Mouse (Mus musculus) layer of hippocampus, adult 2 months (tissue): ENCODE measurements around the gene 1700123O20Rik. TPM values are rescaled to one million over a fixed set of nuclear protein-coding genes. Genes with fewer than 3 reads are reported as not detected.

Experiments used
- DNase-seq, 2 experiments: peaks; one replicate each; pipeline ENCODE4 v3.0.0; 2022; ENCODE audit warnings: low spot score in 2 of 2
- H3K27ac ChIP-seq: fragments of 200-600 bp; 2 replicates; pipeline ENCODE4 v1.8.1; 2022
- H3K4me3 ChIP-seq: fragments of 200-600 bp; 2 replicates; pipeline ENCODE4 v1.8.1; 2022; ENCODE audit warnings: mild to moderate bottlenecking
- CTCF ChIP-seq: fragments of 200-600 bp; conservative IDR thresholded peaks from 2 replicates; pipeline ENCODE4 v1.8.1; 2022; ENCODE audit warnings: antibody characterized with exemption, mild to moderate bottlenecking, moderate library complexity
- long read RNA-seq, 2 experiments: library from polyadenylated mRNA; stranded (forward); transcript quantifications; one replicate each; pipeline ENCODE4 v2.0.0; 2021; ENCODE audit warnings: borderline mapping rate in 2 of 2
- total RNA-seq, 2 experiments: library from RNA; stranded (reverse); gene quantifications; 2 replicates each; pipeline ENCODE4 v1.2.3; 2021

1700123O20Rik gene
- 10 to 100 TPM; 20.8 to 22.1 TPM for total RNA-seq
- long read RNA-seq, experiment 1, transcript 1700123O20Rik-201 (2 exons, 1,843 nt) = major isoform, 22 of 22 reads
- long read RNA-seq, experiment 1, partial matches to known transcripts = 0 of 22 reads
- long read RNA-seq, experiment 1, other reads (novel, unspliced or antisense) = 0 of 22 reads
- long read RNA-seq, experiment 2, transcript 1700123O20Rik-201 (2 exons, 1,843 nt) = major isoform, 39 of 41 reads
- long read RNA-seq, experiment 2, partial matches to known transcripts = 0 of 41 reads
- long read RNA-seq, experiment 2, other reads (novel, unspliced or antisense) = 1 of 41 reads

DNA sequence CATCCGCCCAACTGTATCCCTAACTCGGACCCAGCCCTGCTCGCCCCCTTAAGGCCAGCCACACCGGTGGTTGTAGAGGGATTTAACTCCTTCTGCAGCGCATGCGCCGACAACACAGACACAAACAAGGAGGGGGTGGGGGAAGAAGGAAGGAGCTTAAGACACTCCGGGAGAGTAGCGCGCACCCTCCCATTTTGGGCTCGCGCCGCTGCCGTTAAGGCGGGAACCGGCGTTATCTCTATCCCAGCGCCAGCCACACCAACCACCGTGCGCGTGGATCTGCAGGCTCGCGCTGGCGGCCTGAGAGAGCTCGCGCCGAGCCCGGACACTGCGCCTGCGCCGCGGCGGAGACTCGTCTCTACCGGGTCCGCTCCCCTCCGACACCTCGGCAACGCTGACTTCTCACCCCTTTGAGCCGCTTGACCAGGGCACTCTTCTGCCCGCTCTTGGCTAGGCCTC, at the start of gene 1700123O20Rik:
Gene 1700123O20Rik (plus strand): TSS at position 154 of the 459 bp plus-strand sequence.
- peak within 1 kb of the TSS; percentile 100 for H3K27ac ChIP-seq
- peak within 1 kb of the TSS; percentile 73 for H3K4me3 ChIP-seq
- DNase-seq = peak; percentile 65 to 78
- TF ChIP-seq CTCF = peak; percentile 58

DNA sequence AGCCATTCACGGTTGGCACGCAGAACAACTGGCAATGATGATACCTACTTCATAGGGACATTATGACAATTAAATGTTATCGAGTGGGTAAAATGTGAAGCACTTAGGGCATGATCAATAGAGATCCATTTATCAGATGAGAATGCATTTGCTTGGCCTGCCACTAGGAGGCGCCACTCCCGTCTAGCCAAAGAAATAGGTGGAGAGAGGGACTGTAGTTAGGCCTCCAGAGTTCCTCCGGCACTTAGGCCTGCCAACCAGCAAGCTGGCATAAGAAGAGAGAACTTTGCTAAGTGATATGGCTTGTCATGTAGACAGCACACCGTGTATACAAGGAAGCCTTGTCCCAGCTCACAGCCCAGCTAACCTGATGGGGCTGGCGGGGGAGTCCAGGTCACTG, 49.1 kb upstream of the 1700123O20Rik start:
- TF ChIP-seq CTCF = peak; percentile 97
- DNase-seq = peak in 1 of 2 experiments; percentile 69
- Histone ChIP-seq H3K27ac (no peak overlapping the region), H3K4me3 (no peak overlapping the region)

DNA sequence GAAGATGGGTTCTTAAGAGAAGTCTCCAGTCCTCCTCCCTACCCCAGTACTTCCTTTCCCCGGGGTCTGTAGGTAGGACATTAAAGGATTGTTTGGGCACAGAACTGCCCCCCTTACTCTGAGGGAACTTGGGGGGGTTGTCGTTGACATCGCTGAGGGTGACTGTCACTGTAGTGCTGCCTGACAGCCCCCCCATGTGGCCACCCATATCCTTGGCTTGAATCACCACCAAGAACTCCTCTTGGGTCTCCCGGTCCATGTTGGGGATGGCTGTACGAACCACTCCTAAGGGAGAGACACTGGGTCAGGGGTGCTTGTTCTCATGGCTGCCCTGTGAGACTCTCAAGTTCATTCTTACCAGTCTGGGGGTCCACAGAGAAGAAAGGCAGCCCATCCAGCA, 47.8 kb upstream of the 1700123O20Rik start:
- peak; percentile 70 for TF ChIP-seq CTCF
- H3K4me3 ChIP-seq = no peak overlapping the region
- peak in 1 of 2 experiments; percentile 57 for DNase-seq

DNA sequence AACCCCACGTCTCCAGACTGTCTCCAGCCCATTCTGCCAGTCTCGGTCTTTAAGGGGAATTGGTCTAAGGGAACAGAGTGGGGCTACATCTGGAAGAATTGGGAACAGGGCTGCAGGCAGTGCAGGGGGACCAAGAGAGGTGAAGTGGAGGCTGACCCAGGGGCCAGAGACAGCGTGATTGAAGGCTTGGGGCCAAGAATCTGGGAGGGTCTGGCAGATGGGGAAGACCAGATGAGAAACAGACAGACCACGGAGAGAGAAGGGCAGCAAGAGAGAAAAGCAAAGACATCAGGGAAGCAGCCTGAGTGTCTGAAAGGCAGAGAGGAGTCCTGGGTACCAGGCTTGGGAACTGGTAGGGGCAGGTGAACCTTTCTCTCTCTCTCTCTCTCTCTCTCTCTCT, 45.9 kb upstream of the 1700123O20Rik start:
- H3K27ac ChIP-seq = no peak overlapping the region

More for the DNA sequence above, 47.8 kb upstream of the 1700123O20Rik start:
- no peak overlapping the region for H3K27ac ChIP-seq

DNA sequence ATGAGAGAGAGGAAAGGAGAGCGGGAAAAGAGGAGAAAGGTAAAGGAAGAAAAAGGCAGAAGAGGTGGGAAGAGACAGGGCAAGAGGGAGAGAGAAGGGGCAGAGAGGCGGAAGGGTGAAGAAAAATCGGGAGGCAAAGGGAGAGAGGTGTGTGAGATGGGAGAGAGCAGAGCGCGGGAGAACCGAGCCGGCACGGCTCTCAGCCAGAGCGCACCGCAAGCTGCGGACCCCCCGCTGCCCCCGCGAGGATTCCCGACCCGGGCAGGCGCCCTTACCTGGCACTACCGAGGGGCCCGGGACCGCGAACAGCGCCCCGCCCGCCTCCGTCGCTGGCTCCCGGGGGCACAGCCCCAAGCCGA, 45.1 kb upstream of the 1700123O20Rik start, which contains the start of gene Gm17606:
Gene Gm17606 (plus strand): TSS at position 7 of the 359 bp plus-strand sequence.
- TF ChIP-seq CTCF = no peak
- peak within 1 kb of the TSS; percentile 83 for H3K27ac ChIP-seq
- H3K4me3 ChIP-seq = peak within 1 kb of the TSS; percentile 92
- no peak for DNase-seq

More for the DNA sequence above, 45.9 kb upstream of the 1700123O20Rik start:
- H3K4me3 ChIP-seq = no peak overlapping the region
- no peak for DNase-seq
- TF ChIP-seq CTCF = no peak

DNA sequence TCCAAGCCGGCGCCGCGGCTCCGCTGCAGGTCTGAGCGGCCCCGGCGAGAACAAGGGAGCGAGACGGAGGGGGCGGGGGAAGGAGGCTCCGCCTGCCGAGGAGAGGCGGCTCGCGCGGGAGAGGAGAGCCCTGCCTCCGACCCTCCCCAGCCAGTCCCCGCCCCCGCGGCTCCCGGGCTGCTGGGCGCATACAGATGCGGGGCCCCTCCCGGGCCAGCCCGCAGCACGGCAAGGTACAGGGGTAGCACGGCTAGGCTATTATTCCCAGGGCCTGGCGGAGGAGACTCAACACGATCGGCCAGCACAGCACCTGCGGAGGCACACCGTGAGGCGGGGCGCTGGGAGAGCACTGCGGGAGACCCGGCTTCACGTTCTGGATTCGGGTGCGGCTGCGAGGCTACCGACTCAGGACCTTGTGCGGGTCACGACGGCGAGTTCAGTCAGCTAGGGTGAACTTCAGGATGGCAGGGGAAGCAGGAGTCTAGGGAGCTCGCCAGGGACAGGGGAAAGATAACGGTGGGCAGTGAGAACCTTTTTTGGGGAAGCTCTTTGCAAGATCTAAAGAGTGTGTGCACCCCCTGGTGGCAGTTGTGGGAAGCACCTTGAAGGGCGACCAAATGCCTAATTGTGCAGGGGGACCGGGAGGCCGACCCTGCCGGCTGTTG, 44.6 kb upstream of the 1700123O20Rik start, which contains the start of gene Cdh24:
Gene Cdh24 (minus strand): TSS at position 60 of the 665 bp plus-strand sequence.
- peak within 1 kb of the TSS; percentile 92 for H3K4me3 ChIP-seq

DNA sequence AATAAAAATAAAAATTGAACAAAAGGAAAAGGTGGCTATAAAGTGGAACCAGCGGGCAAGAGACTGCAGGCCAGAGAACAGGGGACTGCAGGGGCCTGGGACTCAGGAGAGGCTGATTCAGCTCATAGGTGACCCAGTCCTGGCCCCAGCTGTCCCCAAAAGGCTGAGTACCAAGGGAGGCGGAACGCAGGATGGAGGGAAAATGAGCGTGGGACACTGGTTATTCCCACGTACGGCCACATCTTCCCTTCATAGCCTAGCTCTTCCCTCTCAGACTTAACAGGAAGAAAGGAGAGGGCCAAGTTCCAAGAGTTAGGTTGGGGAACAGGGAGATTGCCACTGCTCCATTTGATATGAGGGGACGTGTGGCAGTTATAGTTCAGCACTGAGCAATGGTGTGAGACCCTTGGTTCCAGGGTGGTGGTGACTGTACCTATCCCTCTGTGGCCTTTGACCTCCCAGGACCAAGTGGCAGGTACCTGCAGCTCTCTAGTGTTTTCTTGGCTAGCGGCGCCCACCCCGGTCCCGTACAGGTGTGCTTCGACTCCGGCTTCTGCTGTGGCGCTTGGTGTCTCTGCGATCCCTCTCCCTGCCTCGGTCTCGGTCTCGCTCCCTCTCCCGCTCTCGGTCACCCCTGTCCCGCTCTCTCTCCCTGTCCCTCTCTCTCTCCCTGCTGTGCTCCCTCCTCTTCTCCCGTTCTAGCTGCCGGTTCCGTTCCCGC, 43.6 kb upstream of the 1700123O20Rik start:
- TF ChIP-seq CTCF = no peak

More for the DNA sequence above, 44.6 kb upstream of the 1700123O20Rik start, which contains the start of gene Cdh24:
- TF ChIP-seq CTCF = peak; percentile 95
- peak within 1 kb of the TSS; percentile 83 for H3K27ac ChIP-seq
- peak; percentile 86 to 91 for DNase-seq

DNA sequence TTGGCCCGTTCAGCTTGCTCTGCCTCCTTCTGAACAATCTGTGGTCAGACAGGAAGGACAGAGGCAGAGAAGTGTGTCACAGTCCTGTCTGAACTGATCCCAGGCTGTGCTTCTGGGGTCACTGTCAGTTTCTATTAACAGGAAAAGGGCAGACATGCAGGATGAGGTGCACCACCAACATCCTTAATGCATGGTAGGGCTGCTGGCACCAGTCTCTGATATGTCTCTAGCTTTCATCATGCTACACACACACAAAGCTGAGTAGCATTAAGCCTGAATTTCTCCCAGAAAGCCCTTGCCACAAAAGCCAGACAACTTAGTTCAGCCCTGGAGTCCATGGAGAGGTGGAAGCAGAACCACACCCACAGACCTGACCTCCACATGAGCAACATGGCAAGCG, 43.0 kb upstream of the 1700123O20Rik start:
- no peak overlapping the region for H3K4me3 ChIP-seq
- DNase-seq = no peak
- TF ChIP-seq CTCF = no peak
- no peak overlapping the region for H3K27ac ChIP-seq

More for the DNA sequence above, 43.6 kb upstream of the 1700123O20Rik start:
- Histone ChIP-seq H3K27ac (no peak overlapping the region), H3K4me3 (no peak overlapping the region)
- no peak for DNase-seq

DNA sequence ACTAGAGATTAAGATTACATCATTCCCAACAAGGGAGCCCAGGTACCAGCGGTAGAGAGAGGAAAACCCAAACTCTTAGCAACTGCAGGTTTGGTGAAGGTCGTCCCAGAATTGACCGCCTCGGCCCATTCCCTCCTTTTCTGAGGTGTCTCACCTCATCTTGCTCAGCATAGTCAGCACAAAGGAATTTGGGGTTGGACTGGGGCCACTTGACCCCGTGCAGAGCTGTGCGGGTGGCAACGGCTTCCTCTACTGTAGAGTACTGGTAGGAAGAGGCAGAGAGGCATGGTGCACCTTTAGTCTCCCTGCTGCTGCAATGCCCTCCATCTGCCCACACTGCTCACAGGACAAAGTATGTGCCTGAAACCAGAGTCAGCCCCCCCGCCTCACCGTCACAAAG, 41.7 kb upstream of the 1700123O20Rik start:
- H3K27ac ChIP-seq = no peak overlapping the region
- DNase-seq = no peak
- TF ChIP-seq CTCF = no peak
- H3K4me3 ChIP-seq = no peak overlapping the region

DNA sequence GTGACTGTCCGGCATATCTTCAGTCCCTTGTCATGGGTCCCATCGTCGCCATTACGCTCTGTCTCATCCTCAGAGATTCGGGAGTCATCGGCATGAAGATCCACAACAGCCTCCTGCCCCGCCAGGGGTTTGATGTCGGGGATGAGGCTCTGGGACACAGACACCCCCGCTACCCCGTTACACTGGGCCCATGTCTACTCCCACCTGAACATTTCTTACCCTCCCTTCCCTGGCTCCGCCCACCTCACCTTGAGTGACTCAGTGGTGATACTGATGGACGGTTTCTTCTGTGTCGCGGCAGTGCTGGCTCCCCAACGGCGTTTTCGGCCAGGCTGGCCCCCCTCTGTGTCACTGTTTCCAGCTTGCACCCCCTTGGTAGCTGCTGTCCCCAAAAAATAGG, 39.6 kb upstream of the 1700123O20Rik start:
- no peak overlapping the region for H3K4me3 ChIP-seq
- H3K27ac ChIP-seq = no peak overlapping the region
- no peak for DNase-seq
- no peak for TF ChIP-seq CTCF

DNA sequence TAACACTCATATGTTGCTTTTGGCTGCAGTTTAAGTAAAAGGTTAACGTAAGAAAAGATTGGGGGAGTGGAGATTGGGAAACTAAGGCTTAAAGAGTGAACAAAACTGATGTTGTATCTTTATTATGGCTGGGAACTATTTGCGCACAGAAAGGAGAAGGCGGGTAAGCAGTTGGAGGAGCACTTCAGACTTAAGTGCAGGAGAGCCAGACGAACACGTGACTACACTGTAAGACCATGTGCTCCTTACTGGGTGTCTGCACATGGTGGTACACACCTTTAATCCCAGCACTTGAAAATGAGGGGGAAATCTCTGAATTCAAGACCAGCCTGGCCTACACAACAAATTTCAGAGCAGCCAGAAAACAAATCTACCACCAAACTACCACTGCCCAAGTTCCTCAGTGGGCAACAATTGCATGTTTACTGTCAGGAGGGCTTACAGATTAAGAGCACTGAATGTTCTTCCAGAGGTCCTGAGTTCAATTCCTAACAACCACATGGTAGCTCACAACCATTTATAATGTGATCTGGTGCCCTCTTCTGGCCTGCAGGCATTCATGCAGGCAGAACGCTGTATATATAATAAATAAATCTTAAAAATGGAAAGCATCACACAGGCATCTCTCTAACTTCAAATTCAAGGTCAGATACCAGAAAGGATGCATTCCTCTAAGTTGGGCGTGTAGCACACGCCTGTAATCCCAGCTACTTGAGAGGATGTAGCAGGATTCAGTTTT, 38.9 kb upstream of the 1700123O20Rik start:
- no peak for DNase-seq
- H3K27ac ChIP-seq = no peak overlapping the region
- peak; percentile 79 for TF ChIP-seq CTCF
- H3K4me3 ChIP-seq = no peak overlapping the region

DNA sequence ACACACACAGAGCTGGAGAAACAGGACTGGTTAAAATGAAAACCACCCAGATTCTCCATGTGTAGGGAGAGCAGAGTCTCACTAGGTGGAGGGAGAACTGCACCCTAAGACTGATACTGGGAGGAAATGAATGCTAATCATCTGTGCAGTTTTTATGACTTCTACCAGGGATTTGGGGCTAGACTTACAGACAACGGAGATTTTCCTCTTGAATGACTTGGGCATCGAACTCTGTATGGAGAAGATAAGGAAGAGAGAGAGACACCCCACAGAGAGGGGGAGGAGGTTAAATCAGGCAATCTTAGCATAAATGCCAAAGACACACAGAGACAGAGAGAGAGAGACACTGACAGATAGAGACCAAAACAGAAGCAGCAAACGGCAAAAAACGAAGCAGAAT, 38.1 kb upstream of the 1700123O20Rik start:
- H3K4me3 ChIP-seq = no peak overlapping the region
- no peak overlapping the region; the same call in 1 of the 2 replicates for H3K27ac ChIP-seq
- no peak for DNase-seq
- TF ChIP-seq CTCF = no peak
